Mouse (Mus musculus) MEL (cell line): ENCODE measurements around the gene Met.

ENCODE experiments used
- BHLHE40 ChIP-seq: IDR thresholded peaks from 2 replicates; pipeline ENCODE4 v1.6.1; 2012; ENCODE audit warnings: low read depth, mild to moderate bottlenecking, inconsistent platforms, low read length, improper control_type of control experiment, borderline replicate concordance
- CHD2 ChIP-seq: IDR thresholded peaks from 2 replicates; pipeline ENCODE4 v1.6.1; 2011; ENCODE audit warnings: low read length, improper control_type of control experiment
- CTCF ChIP-seq, 3 experiments: IDR thresholded peaks in 2 of 3; conservative IDR thresholded peaks in 1 of 3; 2 replicates each; pipeline ENCODE4 v1.5.1; 2011 to 2012; ENCODE audit warnings: low read length in 3 of 3, low read depth in 2 of 3, mild to moderate bottlenecking in 2 of 3, improper control_type of control experiment in 1 of 3, inconsistent platforms in 1 of 3, mixed read lengths in 1 of 3, moderate library complexity in 1 of 3; ENCODE audit not compliant: control insufficient read depth in 1 of 3, insufficient read depth in 1 of 3, poor library complexity in 1 of 3, severe bottlenecking in 1 of 3
- MAX ChIP-seq: IDR thresholded peaks from 2 replicates; pipeline ENCODE4 v1.6.1; 2011; ENCODE audit warnings: low read length, improper control_type of control experiment
- MEF2A ChIP-seq: IDR thresholded peaks from 2 replicates; pipeline ENCODE4 v1.6.1; 2014; ENCODE audit warnings: low read depth, mild to moderate bottlenecking, inconsistent platforms, low read length, improper control_type of control experiment; ENCODE audit not compliant: poor library complexity, insufficient replicate concordance, severe bottlenecking; ENCODE audit errors: extremely low read depth
- MXI1 ChIP-seq: IDR thresholded peaks from 2 replicates; pipeline ENCODE4 v1.6.1; 2011; ENCODE audit warnings: mild to moderate bottlenecking, low read depth, low read length, improper control_type of control experiment
- NELFE ChIP-seq: IDR thresholded peaks from 2 replicates; pipeline ENCODE4 v1.6.1; 2011; ENCODE audit warnings: low read depth, low read length, improper control_type of control experiment
- POLR2A ChIP-seq, 2 experiments: IDR thresholded peaks; 2 replicates each; pipeline ENCODE4 v1.6.1; 2011 to 2012; ENCODE audit warnings: low read length in 2 of 2, mild to moderate bottlenecking in 2 of 2, control low read depth in 1 of 2, improper control_type of control experiment in 1 of 2, low read depth in 1 of 2, moderate library complexity in 1 of 2; ENCODE audit not compliant: control insufficient read depth in 1 of 2, insufficient read depth in 1 of 2, poor library complexity in 1 of 2
- SMC3 ChIP-seq: IDR thresholded peaks from 2 replicates; pipeline ENCODE4 v1.6.1; 2011; ENCODE audit warnings: low read depth, low read length, improper control_type of control experiment
- ZC3H11A ChIP-seq: IDR thresholded peaks from 2 replicates; pipeline ENCODE4 v1.6.1; 2012; ENCODE audit warnings: low read depth, mild to moderate bottlenecking, inconsistent platforms, low read length, improper control_type of control experiment
- ZKSCAN1 ChIP-seq: IDR thresholded peaks from 2 replicates; pipeline ENCODE4 v1.6.1; 2012; ENCODE audit warnings: low read depth, mild to moderate bottlenecking, inconsistent platforms, low read length, improper control_type of control experiment, moderate library complexity

- no peak for TF ChIP-seq CTCF (IDR thresholded peaks at IDR 0.05 in 2 of 3, conservative IDR thresholded peaks at IDR 0.05 in 1 of 3; ENCODE audit: control insufficient read depth in 1 of 3, insufficient read depth in 1 of 3, low read depth in 2 of 3, low read length in 3 of 3, poor library complexity in 1 of 3, severe bottlenecking in 1 of 3)
- no peak for TF ChIP-seq ZKSCAN1
- no peak for TF ChIP-seq NELFE
- no peak for TF ChIP-seq POLR2A (IDR thresholded peaks at IDR 0.05; ENCODE audit: control insufficient read depth in 1 of 2, insufficient read depth in 1 of 2, low read depth in 1 of 2, low read length in 2 of 2, poor library complexity in 1 of 2)
- no peak for TF ChIP-seq MAX
- no peak for TF ChIP-seq MXI1
- no peak for TF ChIP-seq SMC3
- TF ChIP-seq BHLHE40, result no peak
- no peak for TF ChIP-seq ZC3H11A
- no peak for TF ChIP-seq MEF2A
- TF ChIP-seq CHD2, result no peak
Measured at GRCm38 (mm10) chr6:17485244-17485643, 21.6 kb downstream of the Met start.
